Mouse (Mus musculus) neural tube, embryonic 14.5 days (tissue): ENCODE measurements at regions not wholly inside any gene's neighbourhood (a gene's known extent, or its start where the extent isn't known, plus 50 kb on each side); places are given as distances from the start of the nearest gene placed in this dataset.

Source experiments
- ATAC-seq: fragments of 200-750 bp; cut with Nextera tagmentation; 2 replicates; pipeline ENCODE4 v1.8.0; 2017; ENCODE audit warnings: low read depth, mild to moderate bottlenecking, moderate TSS enrichment, moderate library complexity
- H3K27ac ChIP-seq: fragments of 300-500 bp; sonication (generic); 2 replicates; pipeline ENCODE4 v1.5.1; 2014; ENCODE audit warnings: low read depth, mild to moderate bottlenecking, control low read depth, low read length, moderate library complexity, mixed read lengths
- H3K27me3 ChIP-seq: fragments of 300-500 bp; sonication (generic); 2 replicates; pipeline ENCODE4 v1.6.1; 2014; ENCODE audit warnings: low read length; ENCODE audit not compliant: control insufficient read depth, insufficient read depth
- H3K36me3 ChIP-seq: fragments of 300-500 bp; sonication (generic); 2 replicates; pipeline ENCODE4 v1.6.1; 2014; ENCODE audit warnings: low read length, mixed read lengths; ENCODE audit not compliant: control insufficient read depth, insufficient read depth
- H3K4me1 ChIP-seq: fragments of 300-500 bp; sonication (generic); 2 replicates; pipeline ENCODE4 v1.6.1; 2014; ENCODE audit warnings: low read length; ENCODE audit not compliant: control insufficient read depth, insufficient read depth
- H3K4me2 ChIP-seq: fragments of 300-500 bp; sonication (generic); 2 replicates; pipeline ENCODE4 v1.6.1; 2014; ENCODE audit warnings: mild to moderate bottlenecking, low read depth, low read length, control low read depth
- H3K4me3 ChIP-seq: fragments of 300-500 bp; sonication (generic); 2 replicates; pipeline ENCODE4 v1.5.1; 2014; ENCODE audit warnings: low read depth, low read length, control low read depth, mixed read lengths
- H3K9ac ChIP-seq: fragments of 300-500 bp; sonication (generic); replicated peaks from 2 replicates; pipeline ENCODE4 v1.6.1; 2014; ENCODE audit warnings: low read depth, mild to moderate bottlenecking, control low read depth, low read length, mixed read lengths
- H3K9me3 ChIP-seq: fragments of 300-500 bp; sonication (generic); 2 replicates; pipeline ENCODE4 v1.6.1; 2016; ENCODE audit warnings: low read length; ENCODE audit not compliant: control insufficient read depth
- WGBS: fragments of 180-500 bp; shearing (Covaris S2); extraction: QIAGEN DNeasy Blood & Tissue Kit; methylation state at CpG from one replicate; pipeline ENCODE4 v1.1.7; 2014; 5-methylcytosine and 5-hydroxymethylcytosine counted together

DNA sequence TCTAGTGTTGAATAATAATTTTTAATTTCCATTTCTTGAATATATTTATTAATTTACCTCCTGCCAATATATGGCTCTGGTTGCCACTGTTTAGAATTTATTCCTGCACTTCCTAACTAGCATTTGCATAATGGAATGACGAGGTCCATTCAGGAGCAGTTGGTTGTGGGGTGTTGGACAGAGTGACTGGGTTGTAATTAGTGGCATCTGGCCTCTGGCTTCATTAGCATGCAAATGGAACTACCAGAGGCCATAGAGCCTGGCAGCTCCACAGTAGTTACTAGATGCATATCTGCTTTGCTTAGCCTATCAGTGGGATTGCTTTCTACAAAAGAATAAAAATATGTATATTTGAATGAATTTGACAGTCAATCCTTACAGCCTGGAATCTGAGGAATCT is 1099.6 kb upstream of the Cdh8 start:
- Histone ChIP-seq H3K9me3 (no peaks in the 10 kb centered on the region), H3K4me1 (no peaks in the 10 kb centered on the region), H3K27ac (no peak overlapping the region), H3K9ac (no peak overlapping the region), H3K4me2 (no peak overlapping the region), H3K27me3 (no peaks in the 10 kb centered on the region), H3K36me3 (no peaks in the 10 kb centered on the region), H3K4me3 (no peak overlapping the region)
- ATAC-seq: peak; percentile 97
- WGBS: 8% methylated on average over 1 of the region's 1 CpGs

GRCm38 (mm10) chr8:100515152-100515551 is 1098.9 kb upstream of the Cdh8 start:
- H3K27ac ChIP-seq: no peak overlapping the region
- H3K9ac ChIP-seq: no peak overlapping the region
- no peak overlapping the region for H3K4me3 ChIP-seq
- H3K27me3 ChIP-seq: no peaks in the 10 kb centered on the region
- WGBS: 36% methylated on average over 3 of the region's 3 CpGs
- H3K4me2 ChIP-seq: no peak overlapping the region
- H3K9me3 ChIP-seq: no peaks in the 10 kb centered on the region
- no peaks in the 10 kb centered on the region for H3K36me3 ChIP-seq
- H3K4me1 ChIP-seq: no peaks in the 10 kb centered on the region
- ATAC-seq: peak; percentile 21; the same call in 1 of the 2 replicates

- 75% methylated on average over 2 of the region's 2 CpGs for WGBS
- ATAC-seq: no peak
- Histone ChIP-seq H3K27me3 (no peaks in the 10 kb centered on the region), H3K9me3 (no peaks in the 10 kb centered on the region), H3K4me2 (no peak overlapping the region), H3K4me1 (no peaks in the 10 kb centered on the region), H3K27ac (no peak overlapping the region), H3K9ac (no peak overlapping the region), H3K36me3 (no peaks in the 10 kb centered on the region), H3K4me3 (no peak overlapping the region)
Measured at GRCm38 (mm10) chr8:100506478-100506877, 1090.2 kb upstream of the Cdh8 start.

GRCm38 (mm10) chr8:100500342-100500712 is 1084.1 kb upstream of the Cdh8 start:
- no peak overlapping the region for H3K4me2 ChIP-seq
- ATAC-seq: no peak
- H3K9me3 ChIP-seq: no peaks in the 10 kb centered on the region
- no peaks in the 10 kb centered on the region for H3K36me3 ChIP-seq
- H3K27ac ChIP-seq: peak overlapping the region; percentile 8; the same call in 1 of the 2 replicates
- no peaks in the 10 kb centered on the region for H3K4me1 ChIP-seq
- no peaks in the 10 kb centered on the region for H3K27me3 ChIP-seq
- no peak overlapping the region for H3K4me3 ChIP-seq
- H3K9ac ChIP-seq: no peak overlapping the region

- no peaks in the 10 kb centered on the region for H3K36me3 ChIP-seq
- no peaks in the 10 kb centered on the region for H3K9me3 ChIP-seq
- no peak overlapping the region for H3K4me3 ChIP-seq
- H3K27ac ChIP-seq: peak overlapping the region; percentile 8; the same call in 1 of the 2 replicates
- H3K27me3 ChIP-seq: no peaks in the 10 kb centered on the region
- ATAC-seq: peak; percentile 71; the same call in 1 of the 2 replicates
- WGBS: 21% methylated on average over 6 of the region's 6 CpGs
- no peaks in the 10 kb centered on the region for H3K4me1 ChIP-seq
- no peak overlapping the region for H3K9ac ChIP-seq
- no peak overlapping the region for H3K4me2 ChIP-seq
Measured at GRCm38 (mm10) chr8:100499614-100500341, 1083.5 kb upstream of the Cdh8 start.

GRCm38 (mm10) chr8:100494445-100494844 is 1078.2 kb upstream of the Cdh8 start:
- no peak for ATAC-seq
- H3K27ac ChIP-seq: no peak overlapping the region
- WGBS: 73% methylated on average over 3 of the region's 3 CpGs

DNA sequence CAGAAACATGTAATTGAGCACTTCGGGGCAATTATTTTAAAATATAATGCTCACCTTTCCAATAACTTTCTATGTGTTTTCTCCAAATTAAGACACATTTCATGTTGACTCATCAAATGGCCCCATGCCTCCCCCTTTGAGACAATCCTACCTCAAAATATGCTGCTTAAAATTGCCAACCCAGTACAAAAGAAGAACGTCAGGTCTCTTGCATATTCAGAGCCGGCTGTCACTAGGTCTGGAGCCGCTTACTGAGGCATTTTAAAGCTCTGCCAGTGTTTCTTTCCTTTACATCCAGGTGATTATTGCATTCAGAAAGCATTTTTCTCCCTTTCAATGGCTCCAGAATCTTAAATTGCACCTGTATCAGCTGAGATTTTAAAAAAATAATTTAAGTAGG is 1059.7 kb upstream of the Cdh8 start:
- Histone ChIP-seq H3K4me2 (no peak overlapping the region), H3K4me1 (no peaks in the 10 kb centered on the region), H3K9me3 (no peaks in the 10 kb centered on the region), H3K4me3 (no peak overlapping the region), H3K9ac (no peak overlapping the region), H3K27me3 (no peaks in the 10 kb centered on the region), H3K36me3 (no peaks in the 10 kb centered on the region), H3K27ac (no peak overlapping the region)
- 69% methylated on average over 4 of the region's 4 CpGs for WGBS
- ATAC-seq: no peak

More at GRCm38 (mm10) chr8:100494445-100494844, 1078.2 kb upstream of the Cdh8 start:
- Histone ChIP-seq H3K36me3 (no peaks in the 10 kb centered on the region), H3K4me3 (no peak overlapping the region), H3K4me2 (no peak overlapping the region), H3K9ac (no peak overlapping the region), H3K4me1 (no peaks in the 10 kb centered on the region), H3K9me3 (no peaks in the 10 kb centered on the region), H3K27me3 (no peaks in the 10 kb centered on the region)

DNA sequence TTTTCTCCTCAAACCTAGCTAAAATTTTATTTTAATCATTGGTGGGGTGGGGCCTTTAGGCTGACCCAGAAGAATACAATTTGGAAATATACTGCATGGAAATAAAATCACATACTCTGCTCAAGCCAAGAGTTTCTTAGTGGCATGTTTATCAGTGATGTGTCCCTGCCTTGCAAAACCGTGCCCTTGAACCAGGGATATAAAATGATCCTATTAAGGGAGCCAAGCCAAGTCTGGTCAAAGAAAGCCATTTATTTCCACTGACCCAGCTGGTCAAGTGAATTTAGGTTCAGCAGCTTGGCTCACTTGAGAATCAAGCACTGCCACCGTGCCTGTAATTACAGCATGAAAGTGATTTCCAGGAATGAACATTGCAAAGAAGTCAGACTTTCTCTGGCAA is 1035.0 kb upstream of the Cdh8 start:
- H3K4me2 ChIP-seq: no peak overlapping the region
- H3K4me1 ChIP-seq: no peaks in the 10 kb centered on the region
- 44% methylated on average over 2 of the region's 2 CpGs for WGBS
- H3K9me3 ChIP-seq: no peaks in the 10 kb centered on the region
- no peak overlapping the region for H3K9ac ChIP-seq
- no peaks in the 10 kb centered on the region for H3K27me3 ChIP-seq
- H3K27ac ChIP-seq: no peak overlapping the region
- no peak overlapping the region for H3K4me3 ChIP-seq
- ATAC-seq: no peak
- no peaks in the 10 kb centered on the region for H3K36me3 ChIP-seq

- Histone ChIP-seq H3K9me3 (no peaks in the 10 kb centered on the region), H3K27ac (no peak overlapping the region), H3K9ac (no peak overlapping the region), H3K4me3 (no peak overlapping the region), H3K4me1 (no peaks in the 10 kb centered on the region), H3K36me3 (no peaks in the 10 kb centered on the region), H3K4me2 (no peak overlapping the region), H3K27me3 (no peaks in the 10 kb centered on the region)
- no peak for ATAC-seq
Measured at GRCm38 (mm10) chr8:100450380-100450936, 1034.2 kb upstream of the Cdh8 start.
